Mouse (Mus musculus): ENCODE measurements around the gene Pcid2. TPM values are rescaled to one million over a fixed set of nuclear protein-coding genes. Genes with fewer than 3 reads are reported as not detected.
"Not testable (repeated sequence)": the region's sequence is repeated elsewhere in the genome, so short reads cannot be mapped to it uniquely, and the experiment has no call there.

The Pcid2 gene
- polyA plus RNA-seq, 1 experiment, result 18.2 TPM

- Histone ChIP-seq H3K27me3 (ENCODE audit: control insufficient read depth, insufficient read depth, low read length) (no peaks in the 10 kb centered on the region), H3K27ac (ENCODE audit: insufficient read depth, low read length) (no peak overlapping the region), H3K4me1 (ENCODE audit: control insufficient read depth, insufficient read depth, insufficient read length) (no peaks in the 10 kb centered on the region), H3K4me3 (ENCODE audit: extremely low read depth, insufficient read depth, insufficient read length) (no peak overlapping the region), H3K36me3 (ENCODE audit: control insufficient read depth, insufficient read depth, low read length) (peaks cover 64% of the 10 kb centered on the region)
- WGBS, result 98% methylated on average over 6 of the region's 6 CpGs
- DNase-seq (ENCODE audit: low read depth in 1 of 2, low spot score in 2 of 2), result no peak
- no peak for TF ChIP-seq POLR2A (IDR thresholded peaks at IDR 0.05; ENCODE audit: low read depth, low read length)
- no peak for TF ChIP-seq CTCF (IDR thresholded peaks at IDR 0.05; ENCODE audit: extremely low read depth, insufficient read depth, insufficient read length, insufficient replicate concordance)
These were observed 34.5 kb upstream of the Pcid2 start for GRCm38 (mm10) chr8:13139641-13140182.

GRCm38 (mm10) chr8:13132220-13132619, 27.0 kb upstream of the Pcid2 start:
- DNase-seq (ENCODE audit: low read depth in 1 of 2, low spot score in 2 of 2), result peak in 1 of 2 experiments; percentile 37
- TF ChIP-seq CTCF (IDR thresholded peaks at IDR 0.05; ENCODE audit: extremely low read depth, insufficient read depth, insufficient read length, insufficient replicate concordance), result peak; percentile 44; the same call in 1 of the 2 replicates
- peaks cover 44% of the 10 kb centered on the region for H3K36me3 ChIP-seq (ENCODE audit: control insufficient read depth, insufficient read depth, low read length)
- H3K27me3 ChIP-seq (ENCODE audit: control insufficient read depth, insufficient read depth, low read length); H3K27ac ChIP-seq (ENCODE audit: insufficient read depth, low read length); H3K4me1 ChIP-seq (ENCODE audit: control insufficient read depth, insufficient read depth, insufficient read length); H3K4me3 ChIP-seq (ENCODE audit: extremely low read depth, insufficient read depth, insufficient read length): not testable (repeated sequence)
- 68% methylated on average over 9 of the region's 9 CpGs for WGBS

GRCm38 (mm10) chr8:13124897-13125296, 19.6 kb upstream of the Pcid2 start:
- H3K27me3 ChIP-seq (ENCODE audit: control insufficient read depth, insufficient read depth, low read length), result no peaks in the 10 kb centered on the region
- H3K4me1 ChIP-seq (ENCODE audit: control insufficient read depth, insufficient read depth, insufficient read length), result no peaks in the 10 kb centered on the region
- TF ChIP-seq CTCF (IDR thresholded peaks at IDR 0.05; ENCODE audit: extremely low read depth, insufficient read depth, insufficient read length, insufficient replicate concordance), result no peak
- no peak for TF ChIP-seq POLR2A (IDR thresholded peaks at IDR 0.05; ENCODE audit: low read depth, low read length)
- WGBS, result 84% methylated on average over 8 of the region's 8 CpGs
- DNase-seq (ENCODE audit: low read depth in 1 of 2, low spot score in 2 of 2), result no peak
- H3K36me3 ChIP-seq (ENCODE audit: control insufficient read depth, insufficient read depth, low read length), result peaks cover 30% of the 10 kb centered on the region
- no peak overlapping the region for H3K4me3 ChIP-seq (ENCODE audit: extremely low read depth, insufficient read depth, insufficient read length)
- no peak overlapping the region for H3K27ac ChIP-seq (ENCODE audit: insufficient read depth, low read length)

- TF ChIP-seq CTCF (IDR thresholded peaks at IDR 0.05; ENCODE audit: extremely low read depth, insufficient read depth, insufficient read length, insufficient replicate concordance) (no peak), POLR2A (IDR thresholded peaks at IDR 0.05; ENCODE audit: low read depth, low read length) (no peak)
- Histone ChIP-seq H3K36me3 (ENCODE audit: control insufficient read depth, insufficient read depth, low read length) (peaks cover 22% of the 10 kb centered on the region), H3K4me1 (ENCODE audit: control insufficient read depth, insufficient read depth, insufficient read length) (no peaks in the 10 kb centered on the region), H3K27me3 (ENCODE audit: control insufficient read depth, insufficient read depth, low read length) (no peaks in the 10 kb centered on the region), H3K4me3 (ENCODE audit: extremely low read depth, insufficient read depth, insufficient read length) (no peak overlapping the region), H3K27ac (ENCODE audit: insufficient read depth, low read length) (no peak overlapping the region)
- WGBS, result 79% methylated on average over 7 of the region's 7 CpGs
- no peak for DNase-seq (ENCODE audit: low read depth in 1 of 2, low spot score in 2 of 2)
These were observed 17.7 kb upstream of the Pcid2 start for GRCm38 (mm10) chr8:13122887-13123421.

- no peak overlapping the region for H3K4me3 ChIP-seq (ENCODE audit: extremely low read depth, insufficient read depth, insufficient read length)
- no peak for TF ChIP-seq CTCF (IDR thresholded peaks at IDR 0.05; ENCODE audit: extremely low read depth, insufficient read depth, insufficient read length, insufficient replicate concordance)
- TF ChIP-seq POLR2A (IDR thresholded peaks at IDR 0.05; ENCODE audit: low read depth, low read length), result no peak
- peaks cover 14% of the 10 kb centered on the region for H3K36me3 ChIP-seq (ENCODE audit: control insufficient read depth, insufficient read depth, low read length)
- H3K4me1 ChIP-seq (ENCODE audit: control insufficient read depth, insufficient read depth, insufficient read length), result no peaks in the 10 kb centered on the region
- whole genome bisulfite sequencing, result 50% methylated on average over 7 of the region's 7 CpGs
- H3K27ac ChIP-seq (ENCODE audit: insufficient read depth, low read length), result no peak overlapping the region
- DNase-seq (ENCODE audit: low read depth in 1 of 2, low spot score in 2 of 2), result no peak
- no peaks in the 10 kb centered on the region for H3K27me3 ChIP-seq (ENCODE audit: control insufficient read depth, insufficient read depth, low read length)
These were observed 15.8 kb upstream of the Pcid2 start for GRCm38 (mm10) chr8:13120882-13121665.

- no peak overlapping the region for H3K4me3 ChIP-seq (ENCODE audit: extremely low read depth, insufficient read depth, insufficient read length)
- no peaks in the 10 kb centered on the region for H3K4me1 ChIP-seq (ENCODE audit: control insufficient read depth, insufficient read depth, insufficient read length)
- TF ChIP-seq POLR2A (IDR thresholded peaks at IDR 0.05; ENCODE audit: low read depth, low read length) (no peak), CTCF (IDR thresholded peaks at IDR 0.05; ENCODE audit: extremely low read depth, insufficient read depth, insufficient read length, insufficient replicate concordance) (no peak)
- H3K36me3 ChIP-seq (ENCODE audit: control insufficient read depth, insufficient read depth, low read length), result peaks cover 4% of the 10 kb centered on the region
- no peaks in the 10 kb centered on the region for H3K27me3 ChIP-seq (ENCODE audit: control insufficient read depth, insufficient read depth, low read length)
- no peak overlapping the region for H3K27ac ChIP-seq (ENCODE audit: insufficient read depth, low read length)
- 93% methylated on average over 3 of the region's 3 CpGs for WGBS
- no peak for DNase-seq (ENCODE audit: low read depth in 1 of 2, low spot score in 2 of 2)
These were observed 13.3 kb upstream of the Pcid2 start for GRCm38 (mm10) chr8:13118516-13118915.

GRCm38 (mm10) chr8:13117096-13117495, 11.8 kb upstream of the Pcid2 start:
- no peaks in the 10 kb centered on the region for H3K4me1 ChIP-seq (ENCODE audit: control insufficient read depth, insufficient read depth, insufficient read length)
- H3K36me3 ChIP-seq (ENCODE audit: control insufficient read depth, insufficient read depth, low read length), result 0 out of 2 replicates have a peak, but pooled peaks cover 2% of the 10 kb centered on the region
- no peaks in the 10 kb centered on the region for H3K27me3 ChIP-seq (ENCODE audit: control insufficient read depth, insufficient read depth, low read length)
- TF ChIP-seq CTCF (IDR thresholded peaks at IDR 0.05; ENCODE audit: extremely low read depth, insufficient read depth, insufficient read length, insufficient replicate concordance) (no peak), POLR2A (IDR thresholded peaks at IDR 0.05; ENCODE audit: low read depth, low read length) (no peak)
- DNase-seq (ENCODE audit: low read depth in 1 of 2, low spot score in 2 of 2), result no peak
- no peak overlapping the region for H3K27ac ChIP-seq (ENCODE audit: insufficient read depth, low read length)
- WGBS, result 93% methylated on average over 2 of the region's 2 CpGs
- no peak overlapping the region for H3K4me3 ChIP-seq (ENCODE audit: extremely low read depth, insufficient read depth, insufficient read length)
